Mouse (Mus musculus) liver, adult (tissue): Measurements from ENCODE around the gene Olfr629.

Experiments used
- GATA4 ChIP-seq: IDR thresholded peaks from 2 replicates; pipeline ENCODE4 v1.6.1; 2014; ENCODE audit warnings: mild to moderate bottlenecking, low read length; ENCODE audit not compliant: insufficient replicate concordance

Olfr629 gene

GRCm38 (mm10) chr7:103744843-103745242 is at the start of gene Olfr629:
Gene Olfr629, minus strand, starts transcription at chr7:103744943.
- no peak for TF ChIP-seq GATA4

- TF ChIP-seq GATA4 = no peak
Observed at GRCm38 (mm10) chr7:103792669-103793388, 48.1 kb upstream of the Olfr629 start.

DNA sequence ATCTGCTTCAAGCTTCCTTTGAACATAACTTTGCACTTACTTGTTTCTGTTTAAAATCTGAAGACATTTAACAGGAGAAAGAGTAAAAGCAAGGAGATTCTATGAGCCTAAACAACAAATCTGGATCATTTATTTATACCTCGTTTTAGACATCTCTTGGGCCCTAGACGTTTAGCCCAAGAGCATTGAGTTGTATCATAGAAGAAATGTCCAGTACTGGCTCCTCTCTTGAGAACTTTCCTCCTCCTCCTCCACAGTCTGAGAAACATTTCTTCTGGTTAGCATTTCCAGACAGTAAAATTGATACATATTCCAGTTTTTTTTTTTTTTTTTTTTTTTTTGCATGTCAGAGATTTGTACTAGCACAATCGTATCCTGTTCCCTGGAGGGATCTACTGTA is 47.0 kb upstream of the Olfr629 start, which contains the start of gene Olfr67:
Gene Olfr67, minus strand, starts transcription at position 101 of the 400 bp plus-strand sequence.
- no peak for TF ChIP-seq GATA4

DNA sequence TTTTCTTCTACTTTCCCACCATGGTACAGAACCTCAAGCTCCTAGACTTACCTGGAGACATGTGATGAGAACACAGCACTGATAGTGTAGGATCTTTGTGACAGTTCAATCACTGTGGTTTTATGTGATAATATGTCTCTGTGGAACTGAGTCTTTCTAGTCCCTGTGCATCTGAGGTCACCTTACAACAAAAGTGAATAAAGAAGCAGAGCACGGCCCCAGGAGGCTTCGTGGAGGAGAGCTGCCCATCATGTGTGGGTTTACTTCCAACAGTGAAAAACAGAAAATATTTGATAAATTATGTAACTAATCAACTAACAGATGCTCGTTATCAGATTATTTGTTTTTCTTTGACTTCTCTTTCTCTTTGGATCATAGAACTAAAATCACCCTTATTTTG is 34.9 kb upstream of the Olfr629 start, which contains the start of gene Olfr68:
Gene Olfr68, minus strand, starts transcription at position 101 of the 400 bp plus-strand sequence.
- no peak for TF ChIP-seq GATA4

GRCm38 (mm10) chr7:103771494-103771893 is 26.8 kb upstream of the Olfr629 start, which contains the start of gene Olfr69:
Gene Olfr69, minus strand, starts transcription at chr7:103771594.
- no peak for TF ChIP-seq GATA4

DNA sequence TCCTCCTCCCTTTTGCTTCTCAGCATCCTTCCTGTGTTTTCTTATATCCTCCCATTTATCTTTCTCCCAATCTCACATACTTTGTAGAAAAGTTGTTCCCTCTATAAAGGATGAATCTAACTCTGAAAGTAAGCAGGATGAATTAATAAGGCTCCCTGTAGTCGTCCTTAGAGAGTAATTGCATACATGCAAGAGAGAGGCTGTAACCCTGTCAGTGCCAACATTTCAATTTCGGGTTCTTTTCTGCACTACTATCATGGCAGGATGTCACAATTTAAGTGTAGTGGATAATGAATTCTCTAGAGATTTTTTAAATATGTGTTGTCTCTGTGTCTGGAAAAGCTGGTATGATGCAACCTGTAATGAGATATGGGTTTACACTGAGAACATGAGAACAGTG is 12.5 kb upstream of the Olfr629 start, which contains the start of gene Olfr630:
Gene Olfr630, minus strand, starts transcription at position 101 of the 400 bp plus-strand sequence.
- no peak for TF ChIP-seq GATA4

GRCm38 (mm10) chr7:103730074-103730473 is 14.7 kb downstream of the Olfr629 start, which contains the start of gene Olfr628:
Gene Olfr628, plus strand, starts transcription at chr7:103730374.
- no peak for TF ChIP-seq GATA4

DNA sequence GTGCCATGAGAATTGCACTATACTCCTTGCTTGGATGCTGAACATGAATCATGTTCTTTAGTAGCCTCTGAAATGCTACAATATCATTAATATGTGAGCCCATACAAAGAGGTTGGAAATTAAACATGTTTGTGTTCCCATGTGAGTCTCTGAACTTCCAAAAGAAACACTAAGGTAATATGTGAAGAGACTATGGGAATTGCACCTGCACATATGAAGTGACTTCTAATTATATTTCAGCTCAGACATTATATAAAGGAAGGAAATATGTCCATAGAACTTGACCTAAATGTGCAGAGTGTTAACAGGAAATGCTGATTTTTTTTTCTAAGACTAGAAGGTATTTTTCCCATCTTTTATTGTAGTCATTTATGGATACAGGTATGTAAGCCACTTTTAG is 30.4 kb downstream of the Olfr629 start, which contains the start of gene Olfr243:
Gene Olfr243, plus strand, starts transcription at position 301 of the 400 bp plus-strand sequence.
- no peak for TF ChIP-seq GATA4

DNA sequence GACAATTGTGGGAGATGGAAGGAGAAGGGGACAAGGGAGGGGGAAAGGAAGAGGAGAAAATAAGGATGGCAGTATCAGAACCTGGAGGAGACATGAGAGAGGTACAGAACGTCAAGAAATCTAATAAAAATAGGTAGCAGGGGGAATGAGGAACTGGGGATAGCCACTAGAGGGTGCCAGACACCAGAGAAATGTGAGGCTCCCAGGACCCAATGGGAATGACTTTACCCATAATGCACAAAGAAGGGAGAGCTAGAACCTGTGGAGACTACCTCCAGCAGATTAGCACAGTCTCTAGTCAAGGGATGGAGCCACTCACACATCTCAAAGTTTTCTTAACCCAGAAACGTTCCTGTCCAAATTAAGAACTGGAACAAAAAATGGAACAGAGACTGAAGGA is 32.7 kb downstream of the Olfr629 start:
- TF ChIP-seq GATA4 = no peak

- TF ChIP-seq GATA4 = no peak
Observed at GRCm38 (mm10) chr7:103699469-103699868, 45.3 kb downstream of the Olfr629 start.
